Mouse (Mus musculus) layer of hippocampus, postnatal 25 days (tissue): ENCODE results near the gene Aff4. TPM values are rescaled to one million over a fixed set of nuclear protein-coding genes. Genes with fewer than 3 reads are reported as not detected.
"Not testable (repeated sequence)": the region's sequence is repeated elsewhere in the genome, so short reads cannot be mapped to it uniquely, and the experiment has no call there.

Experiments
- DNase-seq, 2 experiments: peaks; one replicate each; pipeline ENCODE4 v3.0.0; 2022; ENCODE audit warnings: mixed read lengths in 2 of 2, low spot score in 1 of 2; ENCODE audit errors: extremely low spot score in 1 of 2
- total RNA-seq, 2 experiments: library from RNA; stranded (reverse); gene quantifications; 2 replicates each; pipeline ENCODE4 v1.2.3; 2021

Gene Aff4
- total RNA-seq: 100 to 1,000 TPM; 199 to 222 TPM

DNA sequence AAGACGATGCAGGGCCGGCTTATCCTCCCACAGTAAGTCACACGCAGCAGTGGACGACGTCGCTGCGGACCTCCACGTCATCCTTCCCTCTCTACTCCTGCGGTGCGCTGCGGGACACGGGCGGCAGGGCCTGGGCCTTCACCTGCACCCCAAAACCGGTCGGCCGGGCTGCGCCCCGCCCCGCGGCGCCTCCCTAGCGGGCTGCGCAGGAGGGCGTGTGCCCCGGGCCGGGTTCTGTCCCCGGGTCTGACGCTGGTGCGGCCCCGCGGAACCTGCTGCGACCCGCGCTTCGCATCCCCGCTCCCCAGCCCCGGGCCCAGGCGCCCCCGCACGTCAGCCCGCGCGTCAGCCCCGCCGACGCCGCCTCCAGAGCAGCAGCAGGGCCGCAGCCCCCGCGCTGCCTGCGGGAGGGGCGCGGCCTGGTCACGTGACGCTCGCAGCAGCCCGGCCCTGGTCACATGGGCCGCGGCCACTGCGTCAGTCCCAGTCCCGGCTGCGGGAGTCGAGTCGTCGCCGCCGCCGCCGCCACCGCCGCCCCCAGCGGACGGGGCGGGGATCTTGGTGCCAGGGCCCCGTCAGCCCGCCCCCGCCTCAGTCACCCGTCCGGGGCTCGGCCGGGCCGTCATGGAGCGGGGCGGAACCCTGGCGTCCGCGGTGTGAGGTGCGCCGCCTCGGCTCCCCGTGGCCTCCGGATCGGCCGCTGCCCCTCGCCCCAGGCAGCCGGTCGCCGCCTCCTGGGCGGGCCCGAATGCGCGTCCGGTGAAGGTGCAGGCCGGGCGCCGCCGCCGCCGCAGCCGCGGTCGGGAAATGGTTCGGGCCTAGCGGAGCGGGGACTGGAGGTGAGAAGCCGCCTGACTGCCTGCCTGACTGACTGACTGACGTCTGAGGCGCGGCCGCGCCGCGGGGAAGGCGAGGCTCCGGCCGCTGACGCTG is at the start of gene Aff4:
Gene Aff4 (plus strand): TSS at position 543 of the 933 bp plus-strand sequence.
- peak; percentile 70 to 83 for DNase-seq

DNA sequence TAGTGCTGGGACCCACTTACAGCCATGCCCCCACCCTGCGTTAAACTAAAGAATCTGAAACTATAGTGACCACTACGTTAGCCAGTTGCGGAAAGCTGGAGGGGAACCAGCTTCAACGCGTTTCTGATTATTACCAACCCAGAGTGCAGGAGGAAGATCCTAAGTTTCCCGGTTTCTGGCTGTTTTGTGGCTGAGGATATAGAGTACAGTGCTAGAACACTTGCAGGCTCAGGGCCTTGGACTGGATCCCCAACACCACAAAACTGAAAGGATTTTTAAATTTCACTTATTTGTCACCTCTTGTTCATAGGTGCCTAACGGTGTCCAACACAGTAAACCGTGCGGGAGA is 49.5 kb upstream of the Aff4 start:
- DNase-seq: no peak

DNA sequence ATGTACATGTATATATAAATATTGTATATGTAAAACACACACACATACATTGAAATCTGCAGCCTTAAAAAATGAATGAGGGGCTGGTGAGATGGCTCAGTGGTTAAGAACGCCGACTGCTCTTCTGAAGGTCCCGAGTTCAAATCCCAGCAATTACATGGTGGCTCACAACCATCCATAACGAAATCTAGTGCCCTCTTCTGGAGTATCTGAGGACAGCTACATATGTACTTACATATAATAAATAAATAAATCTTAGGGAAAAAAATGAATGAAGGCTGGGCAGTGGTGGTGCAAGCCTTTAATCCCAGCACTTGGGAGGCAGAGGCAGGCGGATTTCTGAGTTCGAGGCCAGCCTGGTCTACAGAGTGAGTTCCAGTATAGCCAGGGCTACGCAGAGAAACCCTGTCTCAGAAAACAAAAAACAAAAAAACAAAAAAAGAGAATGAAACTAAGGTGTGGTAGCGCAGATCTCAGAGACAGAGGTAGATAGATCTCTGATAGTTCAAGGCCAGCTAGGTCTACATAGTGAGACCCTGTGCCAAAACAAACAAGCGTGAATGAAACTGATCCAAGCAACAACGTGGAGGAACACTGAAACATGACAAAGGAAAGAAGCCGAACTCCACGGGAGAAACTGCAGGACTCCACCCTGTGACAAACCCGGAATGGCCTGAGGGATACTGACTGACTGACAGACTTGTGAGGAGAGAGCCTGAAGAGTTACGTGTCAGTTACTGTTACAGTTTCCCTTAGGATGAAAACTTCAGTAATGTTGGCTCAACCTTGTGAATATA is 46.4 kb upstream of the Aff4 start:
- DNase-seq: no peak

DNA sequence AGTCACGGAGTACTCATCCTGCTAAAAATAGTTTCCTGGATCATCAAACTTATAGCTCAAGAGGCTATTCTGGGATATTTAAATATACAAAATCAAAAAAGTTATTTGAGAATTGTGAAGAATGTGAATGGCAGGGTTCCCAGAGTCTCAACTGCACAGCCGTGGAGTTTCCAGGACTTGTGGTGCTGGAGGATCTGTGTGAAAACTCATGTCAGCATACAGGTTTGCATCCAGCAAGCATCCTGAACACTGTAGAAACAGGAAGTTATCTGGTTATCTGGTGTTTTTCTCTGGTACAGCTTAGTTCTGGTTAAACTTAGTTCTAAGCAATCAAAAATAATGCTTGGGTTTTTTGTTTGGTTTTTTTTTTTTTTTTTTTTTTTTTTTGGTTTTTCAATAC is 43.7 kb upstream of the Aff4 start:
- DNase-seq: no peak

DNA sequence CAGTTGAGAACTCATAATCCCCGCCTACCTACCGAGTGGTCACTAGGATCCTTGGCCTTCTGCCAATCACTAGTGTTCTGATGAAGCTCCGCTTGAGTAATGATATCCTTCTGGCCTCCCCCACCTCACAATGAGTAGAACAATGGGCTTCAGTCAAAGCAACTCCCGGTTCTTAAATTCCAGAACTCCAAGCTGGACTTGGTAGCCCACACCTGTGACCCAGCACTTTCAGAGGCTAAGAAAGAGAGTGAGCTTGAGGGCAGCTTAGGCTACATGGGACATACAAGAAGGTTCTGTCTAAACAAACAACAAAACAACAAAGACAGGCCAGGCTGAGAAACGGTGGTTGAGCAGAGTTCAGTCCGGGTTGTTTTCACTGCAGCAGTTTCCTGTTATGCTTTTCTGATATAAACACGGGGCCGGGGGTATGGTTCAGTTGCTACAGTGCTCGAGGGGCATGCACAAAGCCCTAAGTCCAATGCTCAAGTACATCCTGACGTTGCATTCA is 43.0 kb upstream of the Aff4 start:
- no peak for DNase-seq

DNA sequence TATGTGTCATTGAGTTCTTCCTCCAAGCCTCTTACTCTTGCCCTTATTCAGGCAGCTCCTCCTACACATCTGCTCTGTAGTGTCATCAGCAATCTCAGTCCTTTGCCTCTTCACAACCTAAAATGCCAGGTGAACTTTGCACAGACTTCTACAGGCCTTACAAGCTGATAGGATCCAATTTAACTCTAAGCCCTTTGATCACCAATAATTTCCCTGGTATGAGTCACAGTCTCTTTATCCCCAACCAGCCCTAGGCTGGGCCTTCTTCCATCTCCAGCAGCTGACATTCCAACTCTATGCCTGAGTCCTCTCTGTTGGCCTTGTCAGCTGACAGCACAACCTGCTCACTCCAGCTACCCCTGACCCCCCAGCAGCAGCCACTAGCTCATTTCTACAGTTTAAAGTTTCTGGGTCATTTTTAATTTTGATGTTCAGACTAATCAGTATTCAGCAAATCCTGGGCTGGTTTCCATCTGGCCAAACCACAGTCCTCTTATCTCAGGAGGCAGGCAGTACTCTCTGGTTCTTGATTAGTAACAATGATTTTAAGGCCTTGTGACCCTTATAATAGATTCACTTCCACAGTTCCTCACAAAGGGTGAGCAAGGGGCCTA is 42.3 kb upstream of the Aff4 start:
- no peak for DNase-seq

DNA sequence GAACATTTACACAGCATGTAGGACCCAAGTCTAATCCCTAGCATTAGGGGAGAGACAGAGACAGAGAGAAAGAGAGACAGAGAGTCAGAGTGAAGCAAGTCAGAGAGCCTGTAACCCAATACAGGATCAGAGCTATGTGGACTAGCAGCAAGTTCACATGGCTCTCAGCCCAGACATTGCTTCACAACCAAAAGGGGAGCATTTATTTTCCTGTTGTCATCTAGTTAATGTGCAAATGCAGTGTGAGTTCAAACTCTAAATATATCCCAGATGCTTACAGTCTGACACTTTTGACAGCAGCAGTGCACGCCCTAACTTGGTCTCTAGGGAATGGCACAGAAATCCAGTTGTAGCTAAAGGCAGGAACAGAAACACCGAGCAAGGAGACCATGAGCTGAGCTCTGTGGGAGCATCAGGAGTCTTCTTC is 41.7 kb upstream of the Aff4 start:
- no peak for DNase-seq

DNA sequence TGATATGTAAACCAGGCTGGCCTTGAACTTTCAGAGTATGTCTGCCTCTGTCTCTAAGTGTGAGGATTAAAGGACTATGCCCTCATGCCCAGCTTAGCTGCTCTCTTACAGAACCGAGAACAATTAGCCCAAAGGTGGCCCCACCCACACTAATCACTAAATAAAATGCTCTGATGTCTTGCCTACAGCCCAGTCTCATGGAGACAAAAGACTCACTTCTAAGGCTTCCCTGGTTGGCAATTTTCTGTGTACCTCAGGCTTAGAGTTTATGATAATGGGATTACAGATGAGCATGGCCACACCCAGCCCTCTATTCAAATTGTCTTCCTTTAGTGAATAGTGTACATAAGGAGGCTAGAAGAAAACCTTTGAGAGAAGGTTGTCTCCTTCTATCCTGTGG is 39.2 kb upstream of the Aff4 start:
- no peak for DNase-seq

DNA sequence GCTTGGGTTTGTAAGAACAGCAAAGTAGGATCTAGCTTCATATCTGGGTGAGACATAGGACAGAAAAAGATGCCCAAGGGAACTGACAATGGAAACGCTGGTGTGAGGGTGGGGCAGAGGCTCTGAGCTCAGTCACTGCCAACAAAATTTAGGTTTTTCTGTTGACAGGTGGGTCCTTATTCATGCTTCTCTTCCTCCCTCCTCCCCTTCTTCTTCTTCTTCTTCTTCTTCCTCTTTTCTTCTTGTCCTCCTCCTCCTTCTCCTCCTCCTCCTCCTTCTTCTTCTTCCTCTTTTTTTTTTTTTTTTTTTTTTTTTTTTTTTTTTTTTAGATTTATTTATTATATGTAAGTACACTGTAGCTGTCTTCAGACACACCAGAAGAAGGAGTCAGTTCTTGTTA is 37.8 kb upstream of the Aff4 start:
- not testable (repeated sequence) for DNase-seq

DNA sequence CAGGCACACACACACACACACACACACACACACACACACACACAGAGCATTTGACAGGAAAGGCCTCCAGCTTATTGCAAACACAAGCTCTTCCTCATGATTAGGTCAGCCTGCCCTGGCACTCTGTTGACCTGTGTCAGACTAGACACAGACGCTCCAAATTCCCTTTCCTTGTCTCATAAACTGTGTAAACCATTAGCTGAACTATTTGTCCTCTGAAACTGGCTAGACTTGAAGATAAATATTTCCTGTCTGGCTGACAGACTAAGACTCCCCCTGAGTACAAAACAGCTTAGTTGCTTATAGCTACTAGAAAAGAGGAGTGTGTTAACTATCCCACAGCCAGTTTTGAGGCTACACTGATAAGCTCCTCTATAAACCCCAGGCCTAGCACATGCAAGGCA is 35.9 kb upstream of the Aff4 start:
- no peak for DNase-seq

DNA sequence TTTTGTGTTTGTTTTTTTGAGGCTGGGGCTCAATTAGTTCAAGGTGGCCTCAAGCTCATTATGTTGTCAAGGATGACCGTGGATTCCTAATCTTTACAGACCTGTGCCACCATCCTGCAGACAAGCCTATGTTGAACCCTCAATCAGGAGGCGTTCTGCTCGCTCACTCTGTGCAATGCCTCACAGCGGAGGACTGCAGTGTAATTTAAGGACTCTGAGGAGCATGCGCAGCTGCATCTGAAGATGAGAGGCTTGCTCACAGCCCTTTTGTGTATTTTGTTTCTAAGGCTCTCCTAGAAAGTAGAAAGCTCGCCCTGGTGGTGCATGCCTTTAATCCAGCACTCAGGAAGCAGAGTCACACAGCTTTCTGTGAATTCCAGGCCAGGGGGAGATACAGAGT is 33.6 kb upstream of the Aff4 start:
- DNase-seq: no peak

DNA sequence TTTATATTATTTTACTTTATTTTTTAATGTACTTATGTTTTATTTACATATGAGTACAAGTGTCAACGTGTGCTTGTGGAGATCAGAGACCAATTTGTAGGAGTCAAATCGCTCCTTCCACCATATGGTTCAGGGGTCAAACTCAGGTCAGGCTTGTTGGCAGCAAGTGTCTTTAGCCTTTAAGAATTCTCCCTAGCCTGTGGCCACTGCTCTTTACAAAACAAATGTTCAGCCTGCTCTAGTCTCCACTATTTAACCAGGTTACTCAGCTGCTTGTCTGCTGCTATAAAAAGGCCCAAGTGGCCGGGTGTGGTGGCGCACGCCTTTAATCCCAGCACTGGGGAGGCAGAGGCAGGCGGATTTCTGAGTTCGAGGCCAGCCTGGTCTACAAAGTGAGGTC is 32.6 kb upstream of the Aff4 start:
- DNase-seq: no peak

DNA sequence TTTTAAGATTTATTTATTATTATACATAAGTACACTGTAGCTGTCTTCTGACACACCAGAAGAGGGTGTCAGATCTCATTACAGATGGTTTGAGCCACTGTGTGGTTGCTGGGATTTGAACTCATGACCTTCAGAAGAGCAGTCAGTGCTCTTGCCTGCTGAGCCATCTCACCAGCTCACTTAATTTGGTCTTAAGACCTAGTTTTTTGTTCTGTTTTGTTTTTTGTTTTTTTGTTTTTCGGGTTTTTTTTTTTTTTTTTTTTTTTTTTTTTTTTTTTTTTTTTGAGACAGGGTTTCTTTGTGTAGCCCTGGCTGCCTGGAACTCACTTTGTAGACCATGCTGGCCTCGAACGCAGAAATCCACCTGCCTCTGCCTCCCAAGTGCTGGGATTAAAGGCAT is 32.1 kb upstream of the Aff4 start:
- DNase-seq: not testable (repeated sequence)

DNA sequence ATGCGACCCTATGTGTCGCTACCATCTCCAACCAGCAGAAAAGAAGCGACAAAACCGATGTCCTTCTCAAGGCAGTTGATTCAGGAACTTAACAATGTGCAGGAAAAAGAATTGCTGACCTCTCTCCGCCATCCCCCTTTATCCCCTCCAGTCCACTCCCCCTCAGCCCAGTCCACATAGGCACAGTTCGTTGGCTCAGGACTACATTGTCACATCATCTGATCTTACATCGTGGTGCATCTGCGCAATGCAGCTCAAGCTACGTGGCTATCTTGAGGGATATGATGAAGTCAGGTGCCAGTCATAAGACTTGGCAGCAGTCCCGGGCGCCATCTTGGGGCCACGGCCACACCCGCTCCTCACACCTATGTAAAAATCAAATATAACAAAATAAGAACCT is 30.8 kb upstream of the Aff4 start:
- DNase-seq: not testable (repeated sequence)

DNA sequence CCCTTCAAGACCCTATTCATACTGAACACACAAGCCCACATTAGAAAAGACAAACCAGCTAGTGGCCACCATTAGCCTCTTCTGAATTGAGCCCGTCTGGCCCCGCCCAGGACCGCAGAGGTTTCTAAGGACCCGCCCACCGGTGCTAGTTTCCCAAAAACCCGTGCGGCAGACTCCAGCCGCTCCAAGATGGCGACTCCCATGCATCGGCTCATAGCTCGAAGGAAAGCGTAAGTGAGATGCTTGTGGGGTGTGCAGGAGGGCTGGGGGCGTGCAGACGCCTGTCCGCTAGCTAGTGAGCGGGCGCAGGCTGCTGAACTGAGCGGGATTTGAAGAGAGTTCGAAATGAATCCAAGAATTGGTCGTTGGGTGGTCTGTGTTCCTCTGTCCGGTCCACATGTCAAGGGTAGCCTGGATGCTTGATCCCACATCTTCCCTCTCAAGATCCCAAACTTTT is 26.1 kb upstream of the Aff4 start, which contains the start of gene Zcchc10:
Gene Zcchc10 (plus strand): TSS at position 168 of the 457 bp plus-strand sequence.
- DNase-seq: peak; percentile 69 to 74

DNA sequence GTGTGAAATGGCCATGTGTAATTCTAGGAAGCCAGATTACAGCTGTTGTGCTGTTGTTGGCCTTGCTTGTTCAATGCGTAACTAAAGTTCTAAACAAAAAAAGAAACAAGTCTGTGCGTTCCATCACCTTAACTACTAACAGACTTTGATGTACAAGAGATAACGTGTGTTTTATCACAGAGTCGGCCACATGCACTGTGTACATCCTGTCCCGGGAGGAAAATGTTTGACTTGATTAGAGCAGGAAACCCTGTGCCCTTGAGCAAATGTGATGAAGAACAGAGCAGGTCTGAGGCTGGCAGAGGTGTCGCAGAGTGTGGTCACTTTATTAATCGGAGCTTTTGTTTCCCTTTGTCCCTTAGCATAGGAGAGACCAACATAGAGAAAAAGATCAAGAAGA is 20.3 kb upstream of the Aff4 start:
- DNase-seq: no peak

DNA sequence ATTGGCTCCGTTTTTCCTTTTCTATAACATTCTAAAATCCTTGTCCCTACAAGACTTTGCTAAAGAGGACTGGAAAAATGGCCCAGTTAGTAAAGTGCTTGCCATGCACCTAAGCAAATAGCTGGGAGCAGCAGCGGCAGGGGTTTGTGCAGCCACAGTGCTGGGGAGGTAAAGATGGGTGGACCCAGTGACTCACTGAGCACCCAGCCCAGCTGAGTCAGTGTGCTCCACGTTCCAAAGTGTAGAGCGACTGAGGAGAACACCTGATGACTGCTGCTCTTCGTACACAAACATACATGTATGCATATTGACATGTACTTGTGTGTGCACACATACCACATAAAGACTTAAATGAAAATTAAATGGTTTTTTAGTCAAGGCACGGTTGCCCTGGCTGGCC is 19.5 kb upstream of the Aff4 start:
- DNase-seq: no peak

DNA sequence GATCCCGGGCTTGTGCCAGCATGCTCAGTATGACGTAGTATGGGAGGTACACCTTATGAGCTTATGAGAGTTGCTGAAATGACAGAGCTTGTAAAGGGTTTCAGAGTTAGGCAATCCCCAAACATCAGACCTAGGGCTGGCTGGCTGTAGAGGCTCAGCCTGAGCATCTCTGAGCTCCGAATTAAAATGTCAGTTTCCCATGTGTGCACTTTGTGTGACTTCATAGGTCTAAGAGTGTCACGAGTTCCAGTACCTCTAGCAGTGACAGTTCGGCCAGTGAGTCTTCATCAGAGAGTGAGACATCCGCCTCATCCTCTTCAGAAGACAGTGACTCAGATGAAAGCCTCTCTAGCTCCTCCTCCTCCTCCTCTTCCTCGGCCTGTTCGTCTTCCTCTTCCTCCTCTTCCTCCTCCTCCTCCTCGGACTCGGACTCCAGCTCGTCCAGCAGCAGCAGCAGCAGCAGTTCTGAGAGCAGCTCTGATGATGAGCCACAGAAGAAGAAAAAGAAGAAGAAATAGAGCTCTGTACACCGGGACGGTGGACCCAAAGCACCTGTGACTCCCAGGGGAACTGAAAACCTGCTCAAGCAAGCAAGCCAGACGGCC is 18.5 kb upstream of the Aff4 start:
- DNase-seq: no peak

DNA sequence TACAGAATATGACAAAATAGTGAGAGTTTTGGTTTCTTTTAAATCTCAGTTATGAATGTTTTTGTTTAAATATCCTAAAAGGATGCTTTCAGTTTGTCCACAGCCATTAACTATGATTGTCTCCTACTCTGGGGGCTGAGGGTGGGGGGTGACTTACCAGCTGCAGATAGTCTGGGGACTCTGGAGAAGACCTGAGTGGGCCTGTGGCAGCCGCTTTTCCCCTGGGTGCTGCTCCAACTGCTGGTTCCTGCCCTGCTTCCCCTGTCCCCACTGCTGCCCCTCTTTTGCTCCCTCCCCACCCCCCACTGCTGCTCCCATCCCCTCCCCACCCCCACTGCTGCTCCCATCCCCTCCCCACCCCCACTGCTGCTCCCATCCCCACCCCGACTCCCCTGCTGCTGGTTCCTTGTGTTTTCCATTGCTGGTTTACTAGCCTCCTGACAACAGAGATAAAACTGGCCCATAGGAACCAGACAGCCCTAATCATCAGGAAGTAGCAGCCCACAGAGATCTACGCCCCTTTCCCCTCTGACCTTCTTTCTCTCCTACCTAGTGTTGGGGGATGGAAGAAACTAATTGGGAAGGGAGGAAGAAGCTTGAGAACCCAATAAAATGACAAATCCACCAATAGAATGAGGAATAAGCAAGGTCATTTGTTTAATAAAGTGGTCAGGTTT is 15.0 kb upstream of the Aff4 start:
- DNase-seq: no peak

DNA sequence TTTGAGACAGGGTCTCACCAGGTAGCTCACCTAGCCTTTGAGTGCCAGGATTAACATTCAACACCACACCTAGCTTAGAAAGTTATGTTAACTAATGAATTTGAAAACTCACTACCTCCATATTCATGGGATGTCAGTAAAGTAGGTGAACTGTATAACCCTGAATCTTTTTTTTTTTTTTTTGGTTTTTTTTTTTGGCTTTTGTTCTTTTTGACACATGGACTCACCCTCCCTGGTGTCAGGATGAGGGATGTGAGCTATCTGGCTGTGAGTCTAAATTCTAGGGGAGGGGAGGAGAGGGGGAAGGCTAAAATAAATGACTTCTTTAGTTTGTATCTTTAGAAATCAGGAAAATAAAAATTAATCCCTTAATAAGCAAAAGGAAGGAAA is 14.5 kb upstream of the Aff4 start:
- no peak for DNase-seq
